Mouse (Mus musculus) neutrophil, adult 5-6 weeks (primary cell): ENCODE measurements around the gene Gm4559. TPM values are rescaled to one million over a fixed set of nuclear protein-coding genes. Genes with fewer than 3 reads are reported as not detected.
A peak's percentile ranks its signal among the peaks of the same experiment; 100 is the strongest.
"Not testable (repeated sequence)": the region's sequence is repeated elsewhere in the genome, so short reads cannot be mapped to it uniquely, and the experiment has no call there.

Source experiments
- ATAC-seq: fragments of 151-379, 151-347 bp; 2 replicates; pipeline ENCODE4 v1.8.0; 2017; ENCODE audit warnings: mild to moderate bottlenecking, moderate TSS enrichment; ENCODE audit not compliant: insufficient number of reproducible peaks, poor library complexity, low FRiP score, severe bottlenecking; ENCODE audit errors: extremely low read depth
- total RNA-seq: library from RNA; stranded (forward); fragments of 200-1000 nt; gene quantifications from 2 replicates; pipeline ENCODE4 v1.2.3, GENCODE M21; 2017

The Gm4559 gene
- total RNA-seq: not detected in 2 replicates

DNA sequence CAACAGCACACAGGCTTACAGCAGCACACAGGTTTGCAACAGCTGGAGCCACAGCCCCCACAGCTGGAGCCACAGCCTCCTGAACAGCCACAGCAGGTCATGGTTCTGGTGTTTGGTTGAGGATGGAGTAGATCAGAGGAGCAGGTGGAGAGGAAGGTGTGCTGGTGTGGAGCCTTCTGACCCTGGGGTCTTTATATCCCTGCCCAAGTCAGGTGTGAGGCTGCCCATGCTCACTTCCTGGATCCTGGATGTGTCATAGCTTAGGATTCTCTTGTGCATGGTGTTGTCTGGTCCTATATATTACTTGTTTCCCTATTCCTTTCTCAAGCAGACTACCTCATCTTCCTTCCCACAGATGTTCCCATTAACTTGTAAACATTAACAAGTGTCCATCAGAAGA lies at the start of gene Gm4559:
Gene Gm4559, minus strand, starts transcription at position 101 of the 400 bp plus-strand sequence.
- not testable (repeated sequence) for ATAC-seq

DNA sequence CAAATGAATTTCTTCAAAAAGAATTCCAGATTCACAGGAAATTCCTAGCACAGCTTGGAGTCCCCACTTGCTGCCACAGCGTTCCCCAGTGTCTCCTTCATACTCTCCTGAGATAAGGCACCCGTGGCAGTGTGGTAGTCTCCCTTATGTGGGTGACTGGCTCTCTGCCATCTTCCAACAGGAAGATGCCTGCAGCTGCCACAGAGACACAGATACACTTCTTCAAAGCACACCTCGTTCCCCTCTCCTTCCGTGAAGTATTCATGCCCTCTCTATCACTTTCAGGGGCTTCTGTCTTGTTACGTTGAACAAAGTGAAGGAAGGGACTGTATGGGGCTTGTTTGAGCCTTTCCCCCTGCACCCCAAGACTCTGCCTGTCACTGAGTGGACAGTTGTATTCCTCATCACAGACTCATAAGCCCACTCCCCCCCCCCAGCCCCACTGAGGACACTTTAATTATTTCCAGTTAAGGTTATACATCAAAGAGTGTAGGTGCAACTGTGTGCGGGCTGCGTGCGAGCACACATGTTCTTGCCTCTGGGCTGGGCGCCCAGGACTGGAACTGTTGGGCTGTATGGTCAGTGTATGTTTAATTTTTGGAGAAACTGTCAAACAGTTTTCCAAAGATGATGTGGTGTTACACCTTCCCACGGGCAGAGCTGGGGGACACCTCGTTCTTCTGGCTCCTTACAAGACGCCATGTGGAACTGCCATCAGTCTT lies 49.4 kb upstream of the Gm4559 start:
- no peak for ATAC-seq

DNA sequence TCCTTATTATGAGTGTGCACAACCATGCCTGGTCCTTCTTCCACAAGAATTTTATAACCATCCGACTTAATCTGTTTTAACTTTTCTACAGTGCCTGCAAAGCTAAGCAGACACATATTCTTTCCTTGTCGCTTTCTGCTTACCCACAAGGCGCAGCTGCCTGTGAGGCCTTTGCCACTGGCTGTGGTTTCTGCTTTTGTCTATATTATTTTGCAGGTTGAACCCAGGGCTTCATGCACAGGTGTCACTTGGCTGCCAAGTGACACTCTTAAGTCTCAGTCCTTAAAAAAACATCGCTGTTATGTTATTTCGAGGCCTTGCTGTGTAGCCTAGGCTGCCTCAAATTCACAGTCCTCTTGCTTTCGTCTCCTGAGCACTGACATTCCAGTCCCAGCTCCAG lies 48.5 kb upstream of the Gm4559 start:
- ATAC-seq: no peak

DNA sequence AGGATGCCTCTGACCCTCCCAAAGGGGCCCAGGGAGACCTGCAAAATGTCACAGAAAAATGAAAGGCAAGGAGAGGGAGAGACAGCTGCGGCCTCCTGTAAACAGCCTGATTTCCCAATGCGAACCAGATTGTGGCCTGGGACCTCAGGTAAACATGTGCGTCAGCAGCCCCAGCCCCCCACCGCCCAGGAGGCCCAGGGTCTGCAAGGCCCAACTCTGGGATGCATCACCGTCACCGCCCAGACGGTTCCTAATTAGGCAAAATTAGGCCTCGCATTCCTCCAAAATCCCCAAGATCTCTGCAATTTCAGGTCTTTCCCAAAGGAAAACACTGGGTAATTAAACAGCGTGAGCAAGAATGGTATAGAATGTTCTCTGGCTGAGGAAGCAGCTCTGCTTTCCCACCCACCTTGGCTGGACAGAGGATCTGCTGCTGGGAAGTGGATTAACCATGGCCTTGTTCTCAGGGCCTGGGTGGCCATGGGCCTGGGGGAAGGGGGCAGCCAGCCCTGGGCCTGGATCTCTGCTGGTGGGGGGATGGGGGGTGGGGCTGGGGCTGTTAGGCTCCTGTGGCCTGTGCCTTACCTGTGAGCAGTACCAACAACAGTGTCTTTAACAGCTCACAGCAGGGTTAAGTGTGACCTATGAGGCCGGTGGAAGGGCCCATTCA lies 47.6 kb upstream of the Gm4559 start:
- ATAC-seq: not testable (repeated sequence)

DNA sequence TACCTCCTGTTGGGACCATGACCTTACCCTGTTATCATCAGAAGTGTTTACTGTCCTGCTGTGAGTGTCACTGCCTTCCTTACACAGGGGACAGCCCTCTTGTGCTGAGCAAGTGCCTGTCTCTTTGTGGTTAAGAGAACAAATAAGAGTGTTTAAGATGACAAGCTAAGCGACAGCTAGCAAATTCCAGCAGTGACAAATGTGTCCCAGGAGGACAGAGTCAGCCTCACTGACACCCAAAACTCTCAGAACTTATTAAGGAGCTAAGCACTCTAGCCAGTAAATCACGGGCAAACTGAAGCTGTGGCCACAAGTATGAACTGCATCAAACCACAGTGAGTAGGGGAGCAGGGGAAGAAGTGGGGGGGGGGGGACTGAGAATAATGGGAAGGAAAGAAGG lies 46.7 kb upstream of the Gm4559 start:
- no peak for ATAC-seq

DNA sequence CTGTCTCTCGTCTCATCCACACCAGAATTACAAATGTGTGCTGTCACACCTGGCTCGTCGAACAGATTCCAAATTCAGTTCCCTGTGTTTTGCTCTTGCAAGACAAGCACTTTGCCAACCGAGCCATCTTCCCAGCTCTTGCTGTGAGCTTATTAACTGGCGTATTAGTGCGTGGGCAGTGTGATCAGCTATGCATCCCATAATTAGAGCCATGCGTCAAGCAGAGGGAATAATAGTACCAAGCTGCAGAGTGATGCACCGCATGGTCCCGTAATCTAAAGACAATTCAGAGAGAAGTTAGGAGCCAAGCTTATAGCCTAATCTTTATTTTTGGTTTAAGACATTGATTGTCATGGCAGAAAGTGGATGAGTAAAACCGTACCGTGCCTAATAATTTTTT lies 45.0 kb upstream of the Gm4559 start:
- no peak for ATAC-seq

DNA sequence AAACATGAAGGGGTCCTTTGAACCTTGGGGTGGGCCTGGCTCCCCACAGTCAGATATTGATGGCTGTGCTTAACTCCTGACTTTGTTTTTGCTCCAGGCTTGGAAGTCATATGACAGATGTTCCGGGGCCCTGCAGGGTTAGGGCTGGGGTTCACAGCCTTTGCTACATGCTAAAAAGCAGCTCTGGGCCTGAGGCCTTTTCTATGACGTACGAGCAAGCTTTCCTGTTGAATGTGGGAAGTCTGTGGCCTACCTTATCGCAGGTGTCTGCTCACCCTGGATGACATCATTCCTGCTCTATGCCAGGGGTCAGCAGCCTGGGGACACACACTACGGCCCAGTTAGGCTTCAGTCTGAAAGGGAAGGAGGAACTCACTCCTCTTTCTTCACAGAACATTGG lies 43.1 kb upstream of the Gm4559 start:
- no peak for ATAC-seq

DNA sequence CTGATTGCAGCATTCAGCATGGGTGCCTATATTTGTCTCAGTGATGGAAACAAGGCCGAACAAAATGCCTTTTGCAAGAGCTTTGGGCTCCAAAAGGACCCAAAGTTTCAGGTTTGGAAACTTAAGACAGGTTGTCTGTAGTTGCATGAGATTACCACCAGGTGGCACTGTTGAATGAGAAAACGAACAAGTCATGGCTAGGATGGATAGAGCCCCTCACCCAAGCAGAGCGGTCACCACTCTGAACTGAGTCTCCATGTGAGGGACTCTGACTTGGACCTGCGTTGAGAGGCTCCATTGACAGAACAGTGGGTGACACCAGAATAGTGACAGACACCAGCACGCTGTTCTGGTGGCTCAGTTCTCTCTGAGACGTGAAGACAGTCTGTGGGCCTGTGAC lies 42.4 kb upstream of the Gm4559 start:
- ATAC-seq: peak; percentile 37; the same call in 1 of the 2 replicates

DNA sequence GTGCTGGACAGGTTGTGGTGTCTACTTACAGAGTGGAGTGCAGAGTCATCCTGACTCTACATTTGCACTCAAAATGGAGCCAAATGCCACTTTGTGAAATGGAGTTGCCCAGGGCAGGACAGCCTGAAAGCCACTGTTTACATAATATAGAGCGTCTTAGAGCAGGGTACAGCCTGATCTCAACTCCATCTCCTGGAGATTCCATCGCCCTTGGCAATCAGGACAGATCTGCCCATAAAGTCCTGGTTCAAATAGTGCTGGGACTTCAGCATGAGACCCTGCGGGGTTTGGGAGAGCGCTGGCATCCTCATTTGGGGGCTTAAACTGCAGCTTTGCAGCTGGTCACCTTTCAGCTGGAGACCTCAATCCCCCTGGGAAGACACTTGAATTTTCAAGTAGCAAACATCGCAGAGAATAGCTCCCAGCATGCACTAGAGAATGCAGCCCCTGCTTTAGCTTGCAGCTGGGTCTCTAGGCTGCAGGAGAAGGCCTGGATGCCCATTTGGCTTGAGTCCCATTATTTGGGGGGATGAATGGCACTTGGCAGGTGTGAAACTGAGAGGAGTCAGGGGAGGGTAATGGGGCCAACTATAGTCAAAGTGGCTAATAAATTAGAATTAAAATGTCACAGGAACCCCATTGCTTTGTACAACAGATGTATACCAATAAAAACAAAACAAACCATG lies 40.6 kb upstream of the Gm4559 start:
- no peak for ATAC-seq

DNA sequence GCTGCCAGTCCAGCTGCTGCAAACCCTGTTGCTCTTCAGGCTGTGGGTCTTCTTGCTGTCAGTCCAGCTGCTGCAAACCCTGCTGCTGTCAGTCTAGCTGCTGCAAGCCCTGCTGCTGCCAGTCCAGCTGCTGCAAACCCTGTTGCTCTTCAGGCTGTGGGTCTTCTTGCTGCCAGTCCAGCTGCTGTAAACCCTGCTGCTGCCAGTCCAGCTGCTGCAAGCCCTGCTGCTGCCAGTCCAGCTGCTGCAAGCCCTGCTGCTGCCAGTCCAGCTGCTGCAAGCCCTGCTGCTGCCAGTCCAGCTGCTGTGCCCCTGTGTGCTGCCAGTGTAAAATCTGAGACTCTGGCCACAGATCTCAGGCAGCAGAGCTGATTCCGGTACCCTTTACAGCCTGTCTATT lies 29.8 kb upstream of the Gm4559 start:
- not testable (repeated sequence) for ATAC-seq

DNA sequence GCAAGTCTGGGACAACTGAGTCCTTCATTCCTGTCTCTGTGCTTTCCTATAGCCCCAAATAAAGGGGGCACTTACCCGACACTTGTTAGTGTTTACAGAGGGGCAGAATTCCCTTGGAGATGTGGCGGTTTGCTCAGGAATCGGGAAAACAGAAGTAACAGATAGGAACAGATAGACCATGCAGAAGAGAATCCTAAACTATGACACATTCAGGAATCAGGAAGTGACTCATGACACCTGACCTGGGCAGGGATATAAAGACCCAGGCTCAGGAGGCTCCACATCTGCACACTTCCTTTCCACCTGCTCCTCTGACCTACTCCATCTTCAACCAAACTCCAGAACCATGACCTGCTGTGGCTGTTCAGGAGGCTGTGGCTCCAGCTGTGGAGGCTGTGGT lies 29.1 kb upstream of the Gm4559 start, which contains the start of gene Krtap5-4:
Gene Krtap5-4, plus strand, starts transcription at position 301 of the 400 bp plus-strand sequence.
- ATAC-seq: no peak

DNA sequence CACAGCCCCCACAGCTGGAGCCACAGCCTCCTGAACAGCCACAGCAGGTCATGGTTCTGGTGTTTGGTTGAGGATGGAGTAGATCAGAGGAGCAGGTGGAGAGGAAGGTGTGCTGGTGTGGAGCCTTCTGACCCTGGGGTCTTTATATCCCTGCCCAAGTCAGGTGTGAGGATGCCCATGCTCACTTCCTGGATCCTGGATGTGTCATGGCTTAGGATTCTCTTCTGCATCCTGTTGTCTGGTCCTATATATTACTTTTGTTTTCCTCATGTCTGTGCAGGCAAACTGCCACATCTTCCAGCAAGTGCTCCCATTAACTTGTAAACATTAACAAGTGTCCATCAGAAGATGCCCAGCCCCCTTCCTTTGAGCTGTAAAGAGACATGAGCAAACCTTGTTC lies 22.9 kb upstream of the Gm4559 start, which contains the start of gene Krtap5-1:
Gene Krtap5-1, minus strand, starts transcription at position 101 of the 400 bp plus-strand sequence.
- not testable (repeated sequence) for ATAC-seq

DNA sequence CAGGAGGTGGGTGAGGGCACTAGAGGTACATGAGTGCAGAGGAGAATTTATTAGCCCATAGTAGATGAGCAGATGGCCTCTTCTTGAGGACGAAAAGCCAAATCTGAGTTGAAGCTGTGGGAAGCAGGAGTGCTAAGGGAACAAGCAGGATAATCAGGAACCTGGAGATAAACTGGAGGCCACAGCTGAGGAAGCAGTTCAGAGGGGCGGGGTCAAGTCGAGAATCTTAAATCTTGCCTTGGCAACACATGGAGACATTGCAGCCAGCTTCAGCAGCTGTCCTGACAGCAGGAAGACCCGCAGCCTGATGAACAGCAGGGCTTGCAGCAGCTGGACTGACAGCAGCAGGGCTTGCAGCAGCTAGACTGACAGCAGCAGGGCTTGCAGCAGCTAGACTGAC lies 21.9 kb upstream of the Gm4559 start:
- ATAC-seq: not testable (repeated sequence)

DNA sequence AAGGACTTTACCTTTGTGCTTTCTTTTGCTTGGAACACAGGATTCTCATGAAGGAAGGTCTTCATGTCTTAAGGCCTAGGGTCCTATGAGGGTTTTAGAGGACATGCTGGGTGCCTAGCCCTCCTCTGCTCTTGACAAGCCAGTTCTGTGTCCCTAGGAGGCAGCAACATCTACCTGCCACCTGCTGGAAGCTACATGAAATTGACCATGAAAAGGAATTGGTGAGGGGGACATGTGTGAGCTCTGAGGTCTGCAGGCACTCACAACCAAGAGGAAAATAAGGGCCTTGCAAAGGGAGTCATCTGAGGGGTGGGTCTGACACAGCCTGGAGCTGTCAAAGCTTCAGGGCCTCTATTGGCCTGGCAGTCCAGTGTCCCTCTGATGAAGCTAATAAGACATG lies 21.3 kb upstream of the Gm4559 start:
- no peak for ATAC-seq

DNA sequence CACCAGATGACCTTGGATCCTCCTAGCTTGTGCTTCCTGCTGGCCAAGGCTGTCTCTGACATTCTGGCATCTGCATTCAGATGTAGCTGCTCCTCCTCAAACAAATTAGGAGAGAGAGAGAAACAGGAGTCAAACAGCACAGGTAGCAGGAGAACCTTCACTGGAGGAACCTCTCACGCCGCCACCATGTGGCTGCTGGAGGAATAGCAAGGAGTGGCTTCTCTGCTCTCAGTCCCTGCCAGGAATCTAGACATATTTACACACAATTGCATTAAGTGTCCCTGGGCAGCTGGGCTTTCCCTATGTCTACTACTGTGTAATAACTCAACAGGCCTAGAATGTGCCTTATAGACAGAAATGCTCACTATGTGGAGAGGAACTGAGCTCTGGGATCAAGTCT lies 19.7 kb upstream of the Gm4559 start:
- ATAC-seq: peak; percentile 67; the same call in 1 of the 2 replicates

DNA sequence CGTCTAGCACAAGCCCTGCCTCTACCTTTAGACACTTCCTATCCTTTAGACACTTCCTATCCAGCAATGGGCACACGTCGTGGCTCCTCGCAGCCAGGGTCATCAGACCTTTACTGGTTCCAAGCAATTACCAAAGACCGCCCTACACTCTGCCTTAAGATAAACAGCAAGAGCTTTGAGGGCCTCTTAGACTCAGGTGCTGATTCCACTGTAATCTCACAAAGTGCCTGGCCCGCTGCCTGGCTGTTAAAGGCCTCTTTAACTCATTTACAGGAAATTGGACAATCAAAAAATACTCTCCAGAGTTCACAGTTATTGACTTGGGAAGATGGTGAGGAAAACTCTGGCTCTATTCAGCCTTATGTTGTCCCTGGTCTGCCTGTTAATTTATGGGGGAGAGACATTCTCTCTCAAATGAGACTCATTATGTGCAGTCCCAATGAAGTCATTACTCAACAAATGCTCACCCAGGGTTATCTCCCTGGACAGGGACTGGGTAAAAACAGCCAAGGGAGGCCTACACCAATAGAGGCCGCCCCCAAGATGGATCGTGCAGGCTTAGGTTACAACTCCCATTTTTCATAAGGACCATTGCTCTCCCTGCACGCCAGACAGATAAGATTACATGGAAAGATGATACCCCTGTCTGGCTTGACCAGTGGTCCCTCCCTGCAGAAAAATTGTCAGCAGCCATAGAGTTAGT lies 11.9 kb upstream of the Gm4559 start:
- ATAC-seq: not testable (repeated sequence)

DNA sequence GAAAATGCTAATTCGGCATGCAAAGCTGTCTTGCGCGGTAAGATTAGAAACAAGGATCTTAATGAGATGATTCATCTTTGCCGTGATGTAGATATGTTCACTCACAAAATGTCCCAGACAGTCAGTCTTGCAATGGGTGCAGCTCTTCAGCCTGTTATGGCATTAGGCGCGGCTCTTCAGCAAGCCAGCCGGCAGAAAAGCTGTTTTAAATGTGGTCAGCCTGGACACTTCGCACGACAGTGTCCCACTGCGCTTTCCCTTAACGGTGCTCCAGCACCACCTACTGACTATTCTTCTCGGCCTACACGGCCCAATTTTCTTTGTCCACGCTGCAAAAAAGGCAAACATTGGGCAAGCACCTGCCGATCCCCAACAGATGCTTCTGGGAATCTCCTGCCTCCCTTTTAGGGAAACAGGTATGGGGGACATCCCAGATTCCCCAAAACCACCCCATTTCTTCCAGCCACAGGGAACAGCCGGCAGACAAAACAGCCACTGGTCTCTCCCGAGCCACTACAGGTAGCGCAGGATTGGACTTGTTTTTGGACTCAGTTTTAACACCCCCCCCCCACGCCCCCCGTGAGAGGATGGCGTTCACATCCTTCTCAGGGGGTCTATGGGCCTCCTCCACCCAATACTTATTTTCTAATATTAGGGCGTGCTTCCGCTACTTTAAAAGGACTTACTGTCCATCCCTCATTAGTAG lies 11.1 kb upstream of the Gm4559 start:
- no peak for ATAC-seq

DNA sequence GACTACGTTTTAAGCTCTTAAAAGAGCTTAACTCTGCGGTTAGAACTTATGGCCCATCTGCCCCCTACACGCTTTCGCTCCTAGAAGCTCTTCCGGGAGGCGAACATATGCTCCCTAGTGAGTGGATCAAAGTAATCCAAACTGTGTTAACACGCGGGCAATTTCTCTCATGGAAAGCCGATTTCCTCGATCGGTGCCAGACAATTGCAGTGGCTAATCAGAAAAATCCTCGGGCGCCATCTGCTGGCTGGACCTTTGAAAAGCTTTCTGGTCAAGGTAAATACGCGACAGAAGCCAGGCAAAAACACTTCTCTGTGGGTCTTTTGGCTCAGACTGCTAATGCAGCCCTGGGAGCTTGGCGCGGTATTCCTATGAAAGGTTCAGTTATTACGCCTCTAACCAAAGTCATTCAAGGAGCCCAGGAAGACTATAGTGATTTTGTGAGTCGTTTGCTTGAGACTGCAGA lies 10.5 kb upstream of the Gm4559 start:
- ATAC-seq: peak; percentile 48
